Mouse (Mus musculus) hematopoietic stem cell, adult 5-6 weeks (primary cell): ENCODE measurements around the gene Sox10. TPM values are rescaled to one million over a fixed set of nuclear protein-coding genes. Genes with fewer than 3 reads are reported as not detected.

ENCODE experiments used
- ATAC-seq, 2 experiments: fragments of 125-278 bp in 1 of 2; replicated peaks in 1 of 2; 2 replicates each; pipeline ENCODE4 v1.8.0; 2016 to 2017; ENCODE audit warnings: inconsistent platforms in 2 of 2, mild to moderate bottlenecking in 2 of 2, moderate number of reproducible peaks in 2 of 2, low read depth in 1 of 2, moderate TSS enrichment in 1 of 2; ENCODE audit not compliant: low FRiP score in 2 of 2, poor library complexity in 2 of 2, severe bottlenecking in 2 of 2, insufficient read depth in 1 of 2, low TSS enrichment in 1 of 2
- total RNA-seq: library from RNA; stranded (forward); fragments of 172-1452, 232-1000 nt; gene quantifications from 2 replicates; pipeline ENCODE4 v1.2.3, GENCODE M21; 2017

The Sox10 gene
- total RNA-seq, 1 experiment from 2014 or later = not detected

GRCm38 (mm10) chr15:79133191-79133661, 31.8 kb downstream of the Sox10 start:
- ATAC-seq = no peak

DNA sequence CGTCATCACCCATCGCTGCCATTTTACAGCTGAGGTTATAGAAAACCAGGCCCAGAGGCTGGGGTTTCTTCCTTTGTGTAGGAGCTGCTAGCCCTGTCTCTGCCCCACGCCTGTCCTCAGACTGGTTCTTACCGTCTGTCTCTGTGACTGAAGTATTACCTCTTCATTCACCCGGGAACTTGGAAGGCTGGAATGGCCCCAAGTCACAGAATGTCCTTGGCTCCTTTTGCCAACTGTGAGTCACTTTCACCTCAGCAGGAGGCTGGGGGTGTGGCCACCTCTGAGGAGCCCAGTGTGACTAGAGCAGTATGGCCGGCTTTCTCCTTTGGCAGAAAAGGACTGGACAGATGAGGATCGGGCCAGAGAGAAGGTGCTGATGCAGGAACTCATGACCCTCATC, 33.6 kb downstream of the Sox10 start:
- no peak for ATAC-seq

DNA sequence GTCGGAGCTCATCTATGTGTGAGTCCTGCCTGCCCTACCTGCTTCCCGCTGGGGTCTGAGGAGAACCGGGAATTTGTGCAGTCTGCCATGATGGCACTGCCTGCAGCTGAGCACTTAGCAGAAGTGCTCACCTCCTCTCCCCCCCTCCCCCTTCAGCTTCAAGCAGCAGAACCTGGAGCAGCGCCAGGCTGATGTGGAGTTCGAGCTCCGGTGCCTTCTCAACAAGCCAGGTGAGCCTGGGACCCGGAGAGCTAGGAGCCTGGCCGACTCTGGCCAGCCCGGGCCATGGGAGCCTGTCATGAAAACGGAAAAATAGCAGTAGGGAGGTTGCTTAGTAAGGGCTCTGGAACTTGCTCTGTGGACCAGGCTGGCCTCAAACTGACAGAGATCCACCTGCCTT, 34.3 kb downstream of the Sox10 start:
- no peak for ATAC-seq

- no peak for ATAC-seq
Observed at GRCm38 (mm10) chr15:79129311-79129710, 35.7 kb downstream of the Sox10 start.

- no peak for ATAC-seq
Observed at GRCm38 (mm10) chr15:79128208-79128607, 36.8 kb downstream of the Sox10 start.

GRCm38 (mm10) chr15:79127101-79127500, 37.9 kb downstream of the Sox10 start:
- no peak for ATAC-seq

DNA sequence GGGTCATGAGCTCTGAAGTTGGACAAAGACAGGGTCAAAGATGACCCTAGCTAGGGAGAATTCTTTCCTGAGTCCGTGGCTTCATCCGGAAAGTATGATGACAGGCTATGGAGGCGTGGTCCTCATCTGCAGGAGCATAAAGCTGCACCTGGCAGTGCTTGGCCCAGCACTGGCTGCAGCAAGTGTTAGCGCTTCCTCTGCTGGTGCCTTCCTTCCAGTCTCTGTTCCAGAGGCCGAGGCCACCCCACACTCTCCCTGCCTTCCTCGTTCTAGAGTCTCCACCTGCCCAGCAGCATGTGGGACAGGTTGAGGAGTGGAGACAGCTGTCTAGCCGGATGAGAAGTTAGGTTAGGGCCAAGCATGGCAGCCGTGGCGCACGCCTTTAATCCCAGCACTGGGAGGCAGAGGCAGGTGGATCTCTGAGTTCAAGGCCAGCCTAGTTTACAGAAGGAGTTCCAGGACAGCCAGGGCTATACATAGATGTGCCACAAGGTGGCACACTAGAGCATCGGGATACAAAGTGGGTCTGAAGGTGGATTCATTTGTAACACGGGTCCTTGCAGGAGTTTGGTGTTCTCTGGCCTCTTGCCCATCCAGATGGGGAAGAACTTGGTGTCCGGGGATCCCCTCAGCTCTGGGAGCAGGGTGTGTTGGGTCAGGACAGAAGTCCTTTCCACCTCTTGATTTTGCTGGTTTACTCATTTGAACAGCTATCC, 38.7 kb downstream of the Sox10 start:
- peak in 1 of 2 experiments; percentile 15; a peak in 1 of 4 replicates for ATAC-seq

- ATAC-seq = no peak
Observed at GRCm38 (mm10) chr15:79124331-79124875, 40.6 kb downstream of the Sox10 start.

DNA sequence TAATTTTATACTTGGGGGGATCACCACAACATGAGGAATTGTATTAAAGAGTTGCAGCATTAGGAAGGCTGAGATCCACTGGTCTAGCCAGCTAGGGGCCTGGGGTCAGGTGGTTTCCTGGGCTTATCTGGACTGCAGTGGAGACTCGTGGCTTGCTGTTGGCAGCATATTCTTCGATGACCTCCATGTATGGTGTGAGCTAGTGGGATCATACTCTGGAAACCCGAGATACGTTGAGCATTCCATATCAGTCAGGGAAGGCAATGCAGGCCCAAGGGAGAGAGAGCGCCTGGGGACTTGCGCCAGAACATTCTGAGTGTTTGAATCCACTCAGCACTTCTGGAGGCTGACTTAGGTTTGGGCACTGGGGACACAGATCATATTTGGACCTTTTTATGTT, 41.3 kb downstream of the Sox10 start:
- ATAC-seq = no peak

DNA sequence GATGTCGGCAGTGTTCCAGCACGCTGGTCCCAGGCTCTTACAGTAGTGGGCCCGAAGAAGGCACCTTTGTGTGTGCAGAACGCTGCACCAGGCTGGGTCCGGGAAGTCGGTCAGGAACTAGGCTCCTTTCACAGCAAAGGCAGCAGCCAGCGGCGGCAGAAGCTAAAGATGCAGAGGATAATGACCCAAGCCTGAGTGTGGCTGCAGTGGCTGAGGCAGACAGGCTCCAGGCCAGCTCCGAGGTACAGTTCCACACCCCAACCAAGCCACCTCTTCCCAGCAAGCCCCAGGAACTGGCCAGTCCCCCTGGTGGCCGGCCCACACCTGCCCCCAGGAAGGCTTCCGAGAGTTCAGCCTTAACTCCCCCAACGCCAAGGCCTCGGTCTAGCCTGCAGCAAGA, 42.5 kb downstream of the Sox10 start:
- ATAC-seq = no peak

GRCm38 (mm10) chr15:79122119-79122518, 42.9 kb downstream of the Sox10 start:
- no peak for ATAC-seq

GRCm38 (mm10) chr15:79119491-79119890, 45.5 kb downstream of the Sox10 start:
- ATAC-seq = no peak

GRCm38 (mm10) chr15:79115276-79115675, 49.8 kb downstream of the Sox10 start:
- peak; percentile 10 to 46; a peak in 1 of 4 replicates for ATAC-seq

DNA sequence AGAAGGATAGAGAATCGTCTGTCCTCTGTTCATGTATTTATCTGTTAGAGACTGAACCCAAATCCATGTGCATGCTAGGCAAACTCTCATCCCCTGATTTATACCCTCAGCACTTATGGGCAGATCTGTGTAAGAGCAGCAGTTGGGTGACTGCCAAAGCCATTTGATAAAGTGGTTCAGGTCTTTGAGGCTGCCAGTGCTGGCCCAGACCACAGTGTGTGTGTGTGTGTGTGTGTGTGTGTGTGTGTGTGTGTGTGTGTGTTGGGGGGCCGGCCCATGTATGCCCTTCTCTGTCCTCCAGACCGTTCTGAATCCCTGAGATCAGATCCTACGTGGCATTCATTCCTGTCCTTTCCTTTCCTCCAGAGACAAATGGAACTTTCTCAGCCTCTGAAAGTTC, 53.3 kb downstream of the Sox10 start:
- ATAC-seq = no peak

GRCm38 (mm10) chr15:79110528-79110927, 54.5 kb downstream of the Sox10 start:
- ATAC-seq = no peak

DNA sequence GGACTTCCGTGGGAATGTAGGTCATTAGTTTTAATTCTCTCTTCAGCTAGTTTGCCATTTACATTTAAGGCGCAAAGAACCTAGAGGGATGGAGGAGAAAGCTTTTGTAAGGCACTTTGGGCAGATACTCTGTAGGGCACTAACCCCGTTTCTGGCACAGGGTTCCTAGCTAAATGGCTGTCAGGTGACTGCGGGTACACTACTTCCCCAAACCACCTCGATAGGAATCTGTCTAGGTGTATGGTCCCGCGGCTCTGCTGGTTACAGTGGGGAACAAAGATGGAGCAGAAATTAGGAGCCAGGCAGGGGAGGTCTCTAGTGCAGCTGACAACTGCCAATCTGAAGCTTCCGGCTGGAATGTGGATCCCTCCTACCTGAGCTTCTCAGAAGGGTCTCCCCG, 55.0 kb downstream of the Sox10 start:
- peak in 1 of 2 experiments; percentile 43; a peak in 1 of 4 replicates for ATAC-seq

GRCm38 (mm10) chr15:79109321-79109934, 55.6 kb downstream of the Sox10 start:
- peak in 1 of 2 experiments; percentile 36; a peak in 3 of 4 replicates for ATAC-seq
